Mouse (Mus musculus) myocyte (in vitro differentiated cells): ENCODE results near the gene Ptk6.

Experiments
- CEBPB ChIP-seq: IDR thresholded peaks from 2 replicates; pipeline ENCODE4 v1.6.1; 2011; ENCODE audit warnings: mild to moderate bottlenecking, moderate library complexity; ENCODE audit not compliant: poor library complexity, insufficient read depth, severe bottlenecking
- MAX ChIP-seq: IDR thresholded peaks from one replicate; pipeline ENCODE4 v1.6.1; 2011; ENCODE audit warnings: low read depth, mild to moderate bottlenecking, control low read depth
- MYOD1 ChIP-seq, 3 experiments: IDR thresholded peaks; one replicate each; pipeline ENCODE4 v1.6.1; 2011; ENCODE audit warnings: control low read depth in 2 of 3, low read depth in 2 of 3, mild to moderate bottlenecking in 2 of 3, moderate library complexity in 1 of 3; ENCODE audit not compliant: insufficient read length in 2 of 3, control insufficient read depth in 1 of 3
- POLR2A ChIP-seq: IDR thresholded peaks from one replicate; pipeline ENCODE4 v1.6.1; 2011; ENCODE audit warnings: low read depth, mild to moderate bottlenecking, control low read depth, moderate library complexity; ENCODE audit not compliant: insufficient read length
- POLR2AphosphoS2 ChIP-seq: IDR thresholded peaks from one replicate; pipeline ENCODE4 v1.6.1; 2011; ENCODE audit warnings: low read depth, control low read depth; ENCODE audit not compliant: insufficient read length
- REST ChIP-seq: IDR thresholded peaks from one replicate; pipeline ENCODE4 v1.6.1; 2011; ENCODE audit warnings: mild to moderate bottlenecking, control low read depth, moderate library complexity; ENCODE audit not compliant: insufficient read depth, insufficient read length
- SRF ChIP-seq: IDR thresholded peaks from one replicate; pipeline ENCODE4 v1.6.1; 2011; ENCODE audit warnings: low read depth; ENCODE audit not compliant: control insufficient read depth, insufficient read length
- TCF12 ChIP-seq: IDR thresholded peaks from one replicate; pipeline ENCODE4 v1.6.1; 2011; ENCODE audit warnings: mild to moderate bottlenecking, control low read depth; ENCODE audit not compliant: poor library complexity, insufficient read depth, severe bottlenecking
- TCF3 ChIP-seq: IDR thresholded peaks from one replicate; pipeline ENCODE4 v1.6.1; 2011; ENCODE audit warnings: low read depth, control low read depth; ENCODE audit not compliant: insufficient read length
- USF1 ChIP-seq: IDR thresholded peaks from one replicate; pipeline ENCODE4 v1.6.1; 2011; ENCODE audit warnings: low read depth, mild to moderate bottlenecking, control low read depth, moderate library complexity

GRCm38 (mm10) chr2:181201606-181202005 is 983 bp downstream of the Ptk6 start:
- TF ChIP-seq TCF3 (no peak), POLR2A (no peak), TCF12 (no peak), MAX (no peak), REST (no peak), USF1 (no peak), CEBPB (no peak), SRF (no peak), MYOD1 (IDR thresholded peaks at IDR 0.05; ENCODE audit: control insufficient read depth in 1 of 3, insufficient read length in 2 of 3, low read depth in 2 of 3) (no peak), POLR2AphosphoS2 (no peak)
